Mouse (Mus musculus): Measurements from ENCODE around the gene Gpc1.

The Gpc1 gene

DNA sequence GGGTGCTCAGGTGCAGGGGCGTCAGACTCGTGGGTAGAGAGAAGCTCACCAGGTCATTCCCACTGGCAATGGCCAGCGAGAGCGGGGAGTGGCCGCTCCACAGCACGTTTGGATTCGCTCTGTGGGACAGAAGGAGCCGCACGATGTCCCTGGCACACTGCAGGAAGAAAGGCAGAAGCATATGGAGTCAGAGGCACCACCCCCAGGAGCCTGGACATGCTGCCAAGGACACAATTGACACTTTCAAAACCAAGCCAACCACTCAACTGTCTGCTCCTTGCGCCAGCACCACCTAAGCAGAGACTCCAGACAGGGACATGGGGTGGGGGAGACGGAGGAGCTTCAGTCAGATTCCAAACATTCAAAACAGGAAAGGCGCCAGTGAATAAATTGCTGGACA lies 47.8 kb downstream of the Gpc1 start:
- DNase-seq (ENCODE audit: low read depth, low spot score) = no peak

DNA sequence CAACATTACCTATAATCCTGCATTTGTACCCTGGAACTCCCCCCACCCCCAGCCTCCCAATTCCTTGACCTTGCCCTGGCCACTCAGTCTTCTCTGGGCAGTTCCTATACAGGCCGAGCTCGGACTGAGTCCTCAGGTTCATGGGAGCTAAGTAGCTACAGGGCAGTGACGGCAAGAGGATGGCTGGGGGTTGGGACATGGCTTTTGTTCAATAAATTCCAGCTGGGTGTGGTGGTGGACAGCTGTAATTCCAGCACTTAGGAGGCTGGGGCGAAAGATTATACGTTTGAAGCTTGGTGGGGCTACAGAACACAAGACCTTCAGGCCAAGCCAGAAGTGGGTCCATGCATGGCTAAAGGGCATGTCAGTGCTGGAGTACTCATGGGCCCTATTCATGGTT lies 48.7 kb downstream of the Gpc1 start:
- no peak for DNase-seq (ENCODE audit: low read depth, low spot score)

DNA sequence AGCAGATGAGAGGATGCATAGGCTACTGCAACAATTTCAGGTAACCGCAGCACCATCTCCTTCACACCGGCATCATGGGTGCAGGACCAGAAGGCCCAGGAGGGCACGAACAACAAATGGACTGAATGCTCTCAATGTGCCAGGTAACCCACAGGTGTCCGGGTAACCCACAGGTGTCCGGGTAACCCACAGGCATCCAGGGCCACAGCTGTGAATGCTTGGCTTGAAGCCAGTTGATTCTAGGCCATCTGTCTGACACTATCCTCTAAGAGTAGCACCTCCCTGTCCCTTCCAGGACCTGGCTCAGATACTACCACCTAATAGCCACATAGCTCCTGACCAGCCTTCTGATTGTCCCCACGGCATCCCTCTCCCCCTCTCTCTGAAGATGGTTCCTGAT lies 50.5 kb downstream of the Gpc1 start:
- no peak for DNase-seq (ENCODE audit: low read depth, low spot score)

DNA sequence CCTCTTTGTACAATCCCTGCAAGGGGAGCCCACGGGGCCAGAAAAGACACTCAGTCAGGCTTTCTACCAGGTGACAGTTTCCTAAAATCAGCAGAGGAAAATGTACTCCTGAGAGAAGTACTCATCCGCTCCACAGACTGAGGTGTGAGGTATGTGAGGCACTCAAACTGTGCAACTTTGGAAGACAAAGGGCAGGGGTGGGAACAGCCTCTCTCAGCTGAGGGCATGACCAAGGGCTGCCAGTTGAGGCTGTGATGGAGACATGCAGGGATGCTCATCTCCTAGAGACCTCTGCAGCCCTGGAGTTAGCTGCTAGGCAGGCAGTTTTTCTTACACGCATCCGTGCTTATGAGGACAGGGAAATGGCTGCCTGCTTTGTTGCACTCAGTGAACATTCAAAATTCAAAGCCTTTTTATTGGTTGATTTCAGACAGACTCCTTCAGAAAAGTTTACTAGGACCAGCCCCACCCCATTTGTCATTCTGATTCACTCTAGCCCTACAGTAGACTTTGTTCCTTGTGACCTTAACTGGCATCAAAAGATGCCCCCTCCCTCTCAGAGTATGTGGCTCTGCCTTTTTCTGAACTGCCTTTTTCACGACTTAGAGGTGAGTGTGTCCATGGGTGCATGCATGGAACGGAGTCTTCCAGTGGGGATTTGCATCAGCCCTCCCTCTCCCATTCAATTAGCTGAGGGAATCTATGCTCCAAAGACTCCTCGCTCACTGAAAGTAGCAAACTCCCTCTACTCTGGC lies 57.6 kb downstream of the Gpc1 start:
- DNase-seq (ENCODE audit: low read depth, low spot score) = peak; percentile 89

DNA sequence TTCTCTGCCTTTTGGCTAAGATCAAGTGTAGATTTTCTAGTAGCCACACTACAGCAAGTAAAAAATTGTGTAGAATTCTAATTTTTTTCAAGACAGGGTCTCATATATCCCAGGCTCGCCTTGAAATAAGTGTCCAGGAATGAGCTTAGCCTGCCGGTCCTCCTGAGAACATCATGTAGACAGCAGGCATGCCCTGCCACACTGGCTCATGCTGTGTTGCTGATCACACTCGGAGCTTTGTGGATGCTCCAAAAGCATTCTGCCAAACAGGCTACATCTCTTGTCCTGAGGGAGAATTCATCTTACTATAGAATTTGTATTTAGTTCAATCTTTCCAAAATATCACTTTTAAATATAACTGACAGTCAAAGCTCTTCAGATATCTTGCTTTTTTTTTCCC lies 61.3 kb downstream of the Gpc1 start:
- DNase-seq (ENCODE audit: low read depth, low spot score) = no peak

DNA sequence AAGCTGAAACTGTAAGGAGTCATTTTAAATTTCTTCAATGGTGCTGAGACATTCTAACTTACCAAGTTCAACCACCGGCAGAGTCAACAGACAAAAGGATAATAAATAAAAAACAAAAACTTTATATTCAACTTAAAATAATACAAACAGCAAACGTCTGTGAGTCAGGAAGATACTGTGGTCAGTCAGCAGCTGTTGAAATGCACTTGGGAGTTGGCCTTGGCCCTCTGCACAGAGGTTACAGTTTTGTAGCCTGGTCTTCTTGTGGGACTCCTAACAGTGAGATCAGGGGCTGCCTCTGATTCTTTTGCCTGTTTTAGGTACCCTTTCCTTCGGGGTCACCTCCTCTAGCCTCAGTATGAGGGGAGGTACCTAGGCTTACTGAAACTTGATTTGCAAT lies 62.5 kb downstream of the Gpc1 start:
- no peak for DNase-seq (ENCODE audit: low read depth, low spot score)

DNA sequence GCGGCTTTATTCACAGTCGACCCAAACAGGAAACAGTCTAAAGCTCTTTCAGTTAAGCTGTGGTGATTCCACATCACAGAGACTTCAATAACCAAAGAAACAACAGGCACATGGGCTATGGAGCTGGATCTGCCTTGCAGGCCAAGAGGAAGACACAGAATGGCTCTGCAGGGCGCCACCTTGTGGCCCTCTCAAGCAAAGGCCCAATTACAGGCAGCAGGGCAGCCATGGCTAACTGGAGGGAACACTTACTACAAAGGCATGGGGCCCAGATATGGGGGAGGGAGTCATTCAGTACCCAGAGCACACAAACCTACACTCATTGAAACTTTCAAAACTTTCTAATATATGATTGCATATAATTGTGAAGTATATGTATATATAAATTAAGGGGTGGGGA lies 63.6 kb downstream of the Gpc1 start:
- DNase-seq (ENCODE audit: low read depth, low spot score) = peak; percentile 91

DNA sequence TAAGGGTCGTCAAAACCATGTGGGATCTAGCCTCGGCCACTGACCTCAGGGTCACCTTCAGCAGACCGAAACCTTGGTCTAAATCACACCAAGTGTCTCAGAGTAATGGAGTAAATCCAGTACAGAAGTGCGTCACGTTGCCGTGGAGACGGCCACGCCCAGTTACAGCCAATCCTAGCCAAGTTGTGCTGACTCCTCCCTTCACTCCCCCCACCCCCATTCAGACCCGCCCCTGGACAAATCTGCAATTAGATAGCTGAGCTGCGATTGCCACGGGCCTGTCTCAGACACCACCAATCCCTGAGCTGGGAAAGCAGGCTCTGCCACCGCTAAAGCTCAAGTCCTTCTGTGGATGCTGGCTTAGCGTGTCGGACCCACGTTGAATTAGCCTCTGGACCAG lies 71.3 kb downstream of the Gpc1 start, which contains the start of gene Ankmy1:
Ankmy1 (minus strand) TSS at position 121 of the 400 bp plus-strand sequence.
- peak; percentile 93 for DNase-seq (ENCODE audit: low read depth, low spot score)

DNA sequence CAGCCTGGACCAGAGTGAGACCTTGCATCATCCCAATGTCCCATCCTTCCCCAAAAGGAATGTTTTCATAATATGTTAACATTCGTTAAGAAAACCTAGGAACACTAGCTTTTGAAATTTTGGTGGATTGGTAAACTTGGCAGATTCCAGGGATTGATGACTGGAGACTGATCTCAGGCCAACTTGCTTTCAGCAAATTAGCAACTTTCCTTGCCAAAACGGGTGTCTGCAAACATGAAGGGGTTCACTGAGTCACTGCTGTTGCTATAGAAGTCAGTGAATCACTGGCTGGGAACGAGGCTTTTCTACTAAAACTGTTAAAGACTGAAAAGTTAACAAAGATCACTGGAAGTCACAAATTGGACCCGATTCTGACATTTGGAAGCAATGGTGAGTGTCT lies 72.2 kb downstream of the Gpc1 start:
- DNase-seq (ENCODE audit: low read depth, low spot score) = no peak

DNA sequence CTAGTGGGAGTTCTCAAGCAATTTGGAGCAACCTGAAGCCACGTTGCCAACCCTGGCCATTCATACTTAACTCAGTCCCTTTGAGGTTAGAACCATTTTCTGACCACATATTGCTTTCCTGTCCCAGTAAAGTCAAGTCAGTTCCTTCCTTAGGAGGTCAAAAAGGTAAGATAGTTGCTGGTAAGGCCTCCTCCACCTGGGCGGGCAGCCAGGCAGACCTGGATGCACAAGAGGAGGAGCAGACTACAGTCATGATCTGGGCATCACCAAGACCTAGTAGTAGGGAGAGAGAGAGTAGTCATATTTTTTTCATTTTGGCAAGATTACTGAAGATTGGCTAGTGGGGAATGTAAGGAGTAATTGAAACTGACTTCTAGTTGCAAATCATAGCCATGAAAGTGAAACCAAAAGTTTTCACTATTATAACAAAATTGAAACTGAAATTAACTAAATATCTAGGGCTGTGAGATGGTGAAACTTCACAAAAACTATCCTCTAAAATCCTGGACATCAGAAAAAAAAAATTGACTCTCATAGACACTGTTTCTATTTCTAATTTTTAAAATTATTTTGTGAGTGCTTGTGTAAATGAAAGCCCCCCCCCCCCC lies 74.4 kb downstream of the Gpc1 start:
- DNase-seq (ENCODE audit: low read depth, low spot score) = no peak

DNA sequence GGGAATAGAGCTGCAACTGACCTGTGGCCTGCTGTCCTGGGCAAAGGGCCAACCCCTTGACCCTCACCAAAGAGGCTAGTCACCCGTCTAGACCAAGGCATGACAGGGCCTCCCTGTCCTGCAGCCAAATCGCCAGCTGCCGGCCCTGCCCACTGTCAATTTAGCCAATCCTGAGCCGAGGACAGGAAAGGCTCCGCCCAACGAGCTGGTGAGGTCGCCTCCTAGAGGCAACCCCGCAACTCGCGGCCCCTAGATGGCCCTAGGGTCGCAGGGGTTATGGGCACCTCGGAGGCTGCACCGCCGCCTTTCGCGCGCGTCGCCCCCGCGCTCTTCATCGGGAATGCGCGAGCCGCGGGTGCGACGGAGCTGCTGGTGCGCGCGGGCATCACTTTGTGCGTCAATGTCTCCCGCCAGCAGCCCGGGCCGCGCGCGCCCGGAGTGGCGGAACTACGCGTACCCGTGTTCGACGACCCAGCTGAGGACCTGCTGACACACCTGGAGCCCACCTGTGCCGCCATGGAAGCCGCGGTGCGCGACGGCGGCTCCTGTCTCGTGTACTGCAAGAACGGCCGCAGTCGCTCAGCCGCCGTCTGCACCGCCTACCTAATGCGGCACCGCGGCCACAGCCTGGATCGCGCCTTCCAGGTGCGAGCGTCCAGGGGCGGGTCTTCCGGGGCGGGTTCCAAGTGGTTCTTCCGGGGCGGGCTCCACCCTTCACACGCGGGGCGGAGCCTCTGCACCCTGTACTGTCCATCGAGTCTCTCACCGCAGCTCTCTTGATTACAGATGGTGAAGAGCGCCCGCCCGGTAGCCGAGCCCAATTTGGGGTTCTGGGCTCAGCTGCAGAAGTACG lies 75.6 kb downstream of the Gpc1 start, which contains the start of gene Dusp28:
Dusp28 (plus strand) TSS at position 203 of the 853 bp plus-strand sequence.
- peak; percentile 90 for DNase-seq (ENCODE audit: low read depth, low spot score)

DNA sequence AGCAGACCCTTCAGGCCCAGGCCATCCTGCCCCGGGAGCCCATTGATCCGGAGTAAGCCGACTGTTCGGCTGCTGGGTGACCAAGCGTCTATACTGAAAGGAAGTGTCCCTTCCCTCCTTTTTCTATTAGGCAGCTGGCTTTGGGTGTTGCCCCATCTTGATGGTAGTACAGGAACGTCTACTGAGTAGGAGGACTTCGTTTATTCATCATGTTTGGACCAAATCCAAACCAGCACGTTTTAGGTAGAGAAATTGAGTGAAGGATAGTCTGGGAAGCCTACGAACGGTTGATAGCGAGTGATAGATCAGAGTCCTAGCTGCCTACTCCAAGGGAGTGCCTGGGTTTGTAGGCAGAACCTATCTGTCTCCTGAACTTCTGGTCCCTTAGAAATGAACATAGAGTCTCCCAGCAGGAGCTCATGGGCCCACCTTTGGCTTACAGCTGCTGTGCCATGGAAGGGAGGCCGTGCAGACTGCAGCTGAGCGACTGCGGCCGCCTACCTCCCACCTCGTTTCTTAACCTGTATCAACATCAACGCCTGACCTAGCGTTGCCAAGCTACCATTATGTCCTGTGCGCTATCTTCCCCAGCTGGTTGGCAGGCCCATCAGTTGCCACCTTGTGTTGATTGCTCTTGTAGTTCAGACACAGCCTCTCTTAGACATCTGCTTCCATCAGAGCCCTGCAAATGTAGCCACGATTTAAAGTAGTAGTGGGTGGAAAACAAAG lies 76.4 kb downstream of the Gpc1 start:
- no peak for DNase-seq (ENCODE audit: low read depth, low spot score)

DNA sequence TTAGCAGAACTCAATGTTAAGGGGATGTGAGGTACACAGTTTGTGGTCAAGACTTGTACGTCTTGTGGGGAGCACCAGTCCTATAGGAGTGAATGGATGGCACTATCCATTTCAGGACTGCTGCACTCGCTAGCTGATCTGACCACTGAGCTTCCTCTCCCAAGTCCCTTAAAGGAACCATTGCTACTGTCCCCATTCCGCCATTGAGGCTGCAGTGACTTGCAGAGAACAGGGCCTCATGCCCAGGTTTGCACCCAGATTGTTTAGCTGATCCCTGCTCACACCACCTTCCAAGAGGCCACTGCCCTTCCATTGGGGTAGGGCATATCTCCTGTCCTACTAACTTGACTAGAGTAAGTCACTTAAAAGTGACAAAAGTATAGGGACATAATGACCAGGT lies 77.2 kb downstream of the Gpc1 start:
- no peak for DNase-seq (ENCODE audit: low read depth, low spot score)

DNA sequence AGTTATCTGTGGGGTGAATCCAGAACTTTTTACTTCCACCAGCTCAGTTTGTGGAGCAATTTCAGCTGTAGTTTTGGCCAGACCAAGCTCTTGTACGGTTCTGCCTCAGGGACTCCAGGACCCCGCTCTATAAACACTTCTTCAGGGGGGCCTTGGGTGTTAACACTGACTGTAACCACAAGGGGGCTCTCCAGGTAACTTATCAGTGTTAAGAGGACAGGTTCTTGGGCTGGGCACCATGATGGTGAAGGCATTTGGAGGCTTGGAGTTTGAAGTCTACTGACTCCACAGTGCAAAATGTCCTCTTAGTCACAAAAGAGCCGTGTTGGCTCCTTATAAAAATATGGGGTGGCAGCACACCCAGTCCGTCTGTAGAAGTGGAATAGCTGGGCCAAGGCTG lies 77.6 kb downstream of the Gpc1 start:
- DNase-seq (ENCODE audit: low read depth, low spot score) = peak; percentile 86
